Mouse (Mus musculus) fat pad, adult 2 months (tissue): ENCODE results near the gene Gabrb1.

Source experiments
- DNase-seq: peaks from one replicate; pipeline ENCODE4 v3.0.0-alpha.2; 2011; ENCODE audit warnings: low read depth, low spot score; ENCODE audit errors: extremely low read depth

The Gabrb1 gene

DNA sequence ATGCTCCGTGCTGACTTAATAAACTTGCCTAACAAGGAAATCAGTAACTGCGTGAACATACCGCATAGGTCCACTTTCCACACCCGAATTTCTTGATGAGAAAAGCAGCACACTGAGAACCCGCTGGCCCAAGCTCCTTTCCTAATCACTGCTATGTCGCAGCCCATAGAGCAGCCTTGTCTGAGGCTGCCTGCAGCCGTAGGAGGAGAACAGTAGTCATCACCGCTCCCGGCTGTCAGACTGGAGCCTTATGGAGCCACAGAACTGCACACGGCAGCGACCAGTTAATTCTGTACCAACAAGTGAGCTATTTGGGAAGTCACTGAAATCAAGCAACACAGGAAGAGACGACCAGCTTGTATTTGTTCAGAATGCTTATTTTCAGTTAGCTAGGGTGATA, 500.8 kb downstream of the Gabrb1 start:
- no peak for DNase-seq

DNA sequence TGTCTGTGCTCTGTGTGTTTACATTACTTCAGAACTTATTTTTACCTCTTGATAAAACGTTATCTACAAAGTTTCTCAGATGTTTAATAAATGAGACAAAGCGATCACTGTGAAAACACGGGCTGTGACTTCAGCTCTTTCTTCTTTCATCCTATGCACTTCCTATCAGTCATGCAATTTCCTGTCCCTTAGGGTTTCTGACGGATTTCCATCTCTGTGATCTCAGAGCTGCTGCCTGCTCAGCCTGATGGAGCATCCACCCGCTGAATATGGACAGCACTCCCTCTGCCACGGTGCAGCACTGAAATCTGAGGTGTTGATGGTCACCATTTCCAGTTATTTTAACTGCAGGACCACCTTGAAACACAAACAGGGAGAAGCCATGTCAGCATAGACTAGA, 501.6 kb downstream of the Gabrb1 start:
- no peak for DNase-seq

DNA sequence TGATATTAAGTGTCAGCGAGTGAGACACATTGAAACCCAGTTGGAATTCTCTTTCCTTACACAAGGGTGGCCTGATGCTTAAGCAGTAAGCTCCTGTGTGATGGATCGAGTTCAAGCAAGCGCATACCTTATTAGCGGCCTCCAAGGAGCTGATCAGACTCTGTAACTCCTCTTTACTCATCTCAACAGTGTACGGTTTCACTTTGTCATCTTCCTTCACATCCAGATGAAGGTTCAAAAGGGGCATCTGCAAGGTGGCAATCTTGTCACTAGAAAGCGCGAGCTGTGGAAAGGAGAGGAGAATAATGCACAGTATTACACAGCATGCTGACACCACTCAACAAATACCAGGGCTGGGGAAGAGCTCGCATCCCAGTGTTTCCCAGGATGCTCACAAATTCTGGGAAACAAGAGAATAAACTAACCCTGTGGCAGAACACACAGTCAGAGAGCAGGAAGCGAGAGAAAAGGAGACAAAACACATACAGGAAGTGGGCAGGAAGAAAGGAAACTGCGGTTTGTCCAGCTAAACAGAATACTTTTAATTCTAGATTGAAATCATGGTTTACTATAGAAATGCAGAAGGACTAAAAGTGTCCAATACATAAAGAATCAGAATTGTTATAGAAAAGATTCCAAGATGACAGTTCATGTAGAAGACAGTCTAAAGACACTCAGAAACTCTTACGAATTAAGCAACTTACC, 503.0 kb downstream of the Gabrb1 start:
- DNase-seq, result no peak

GRCm38 (mm10) chr5:72162855-72163254, 504.9 kb downstream of the Gabrb1 start:
- DNase-seq, result no peak

GRCm38 (mm10) chr5:72164386-72164785, 506.5 kb downstream of the Gabrb1 start:
- no peak for DNase-seq

- no peak for DNase-seq
These were observed 509.8 kb downstream of the Gabrb1 start, which contains the start of gene Commd8 for GRCm38 (mm10) chr5:72167594-72168284. TSS of gene Commd8 (minus strand) at chr5:72168189.

DNA sequence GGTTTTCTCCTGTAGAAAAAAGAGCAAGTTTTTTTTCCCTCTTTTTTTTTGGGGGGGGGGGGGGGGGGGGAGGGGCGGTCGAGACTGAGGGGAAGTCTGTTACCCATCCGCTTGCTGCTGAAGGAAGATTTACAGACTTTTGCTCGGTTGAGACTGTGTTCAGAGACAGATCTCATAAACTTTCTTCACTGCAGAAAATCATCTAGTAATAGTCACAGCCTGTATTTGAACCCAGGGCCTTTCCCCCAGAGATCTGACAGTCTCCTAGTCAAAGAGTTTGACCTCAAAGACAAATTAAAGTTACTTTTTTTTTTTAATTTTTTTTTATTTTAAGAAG, 510.3 kb downstream of the Gabrb1 start:
- DNase-seq, result no peak

DNA sequence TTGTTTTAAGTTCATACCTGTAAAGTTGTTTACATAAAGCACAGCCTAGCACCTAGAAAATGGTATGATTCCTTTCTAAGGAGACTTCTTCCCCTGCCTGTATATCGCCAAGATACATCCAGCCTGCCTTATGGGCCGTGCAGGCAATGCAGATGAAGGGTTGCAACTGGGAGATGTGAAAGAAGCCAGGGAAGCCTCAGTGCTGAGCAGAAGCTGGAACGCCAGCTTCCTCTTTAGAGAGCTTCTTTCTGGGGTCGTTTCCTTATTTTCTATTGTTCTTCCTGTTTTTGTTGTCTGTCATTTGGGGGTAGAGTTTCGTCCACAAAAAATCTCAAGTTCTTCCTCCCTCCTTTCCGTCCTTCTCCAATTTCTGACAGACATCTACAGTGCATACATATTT, 512.2 kb downstream of the Gabrb1 start:
- DNase-seq, result no peak

- peak; percentile 73 for DNase-seq
These were observed 514.8 kb downstream of the Gabrb1 start for GRCm38 (mm10) chr5:72172675-72173074.

DNA sequence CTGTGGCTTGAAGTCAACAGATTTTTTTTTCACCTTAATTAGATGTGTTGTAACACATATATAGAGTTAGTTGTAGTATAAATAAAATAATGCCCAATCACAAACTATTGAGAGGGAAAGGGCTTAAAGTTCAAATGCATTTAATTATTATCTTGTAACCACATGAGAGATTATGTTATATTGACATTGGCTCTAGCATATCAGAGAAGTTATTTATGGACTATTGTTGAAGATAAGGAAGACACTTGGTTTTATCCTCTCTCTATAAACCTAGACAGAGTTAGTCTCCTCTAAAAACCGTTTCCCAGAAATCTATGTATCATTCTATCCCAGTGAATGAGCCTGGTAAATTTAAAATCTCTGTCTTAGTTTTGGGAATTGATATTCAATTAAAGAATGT, 515.6 kb downstream of the Gabrb1 start:
- no peak for DNase-seq

DNA sequence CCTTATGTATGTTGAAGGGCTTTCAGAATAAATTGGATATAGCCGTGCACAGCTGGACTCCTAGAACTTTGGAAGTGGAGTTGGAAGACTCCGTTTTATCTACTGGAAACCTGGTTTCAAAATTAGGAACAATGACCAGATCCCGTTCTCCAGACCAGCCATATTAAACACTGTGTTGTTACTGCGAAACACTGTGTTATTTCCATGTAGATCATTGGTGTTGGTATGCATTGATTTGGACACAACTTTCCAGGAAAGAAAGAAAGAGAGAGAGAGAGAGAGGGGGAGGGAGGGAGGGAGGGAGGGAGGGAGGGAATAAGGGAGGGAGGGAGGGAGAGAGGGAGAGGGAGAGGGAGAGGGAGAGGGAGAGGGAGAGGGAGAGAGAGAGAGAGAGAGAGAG, 517.1 kb downstream of the Gabrb1 start:
- no peak for DNase-seq

GRCm38 (mm10) chr5:72175530-72175929, 517.6 kb downstream of the Gabrb1 start:
- DNase-seq, result no peak

DNA sequence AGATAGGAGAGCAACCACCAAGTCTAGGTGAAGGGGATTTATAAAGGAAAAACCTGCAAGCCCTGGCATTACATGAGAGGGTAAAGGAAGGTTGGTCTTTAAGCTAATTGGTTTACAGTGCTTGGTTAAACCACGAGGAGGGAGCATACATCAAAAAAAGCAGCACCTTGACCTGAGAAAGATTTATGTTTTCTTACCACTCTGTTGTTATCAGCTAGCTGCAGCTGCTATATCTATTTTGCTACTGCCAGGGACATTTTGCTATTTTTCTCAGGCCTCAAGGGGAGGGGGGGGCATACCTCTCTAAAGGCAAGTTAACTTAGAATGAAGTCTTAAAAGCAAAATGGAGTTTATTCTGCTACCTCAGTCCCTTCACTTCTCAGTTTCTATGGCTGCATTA, 523.3 kb downstream of the Gabrb1 start:
- no peak for DNase-seq

DNA sequence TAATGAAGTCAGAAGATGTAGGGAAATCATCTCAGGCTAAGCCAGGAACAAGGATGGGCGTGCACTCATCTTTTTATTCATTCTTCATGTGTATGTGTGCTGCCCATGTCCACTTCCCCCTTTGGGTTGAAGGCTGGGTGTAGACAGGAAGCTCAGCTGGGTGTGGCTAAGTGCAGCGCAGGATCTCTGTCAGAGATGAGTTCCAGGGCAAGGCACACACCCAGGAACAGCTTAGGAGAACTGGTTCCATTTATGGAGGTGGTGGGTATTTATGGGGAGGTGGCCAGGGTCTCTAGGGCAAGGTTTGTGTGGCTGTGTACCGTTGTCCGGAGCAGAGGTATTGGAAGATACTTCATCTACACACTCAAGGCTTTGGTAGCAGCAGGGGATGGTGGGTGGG, 524.9 kb downstream of the Gabrb1 start:
- DNase-seq, result no peak

DNA sequence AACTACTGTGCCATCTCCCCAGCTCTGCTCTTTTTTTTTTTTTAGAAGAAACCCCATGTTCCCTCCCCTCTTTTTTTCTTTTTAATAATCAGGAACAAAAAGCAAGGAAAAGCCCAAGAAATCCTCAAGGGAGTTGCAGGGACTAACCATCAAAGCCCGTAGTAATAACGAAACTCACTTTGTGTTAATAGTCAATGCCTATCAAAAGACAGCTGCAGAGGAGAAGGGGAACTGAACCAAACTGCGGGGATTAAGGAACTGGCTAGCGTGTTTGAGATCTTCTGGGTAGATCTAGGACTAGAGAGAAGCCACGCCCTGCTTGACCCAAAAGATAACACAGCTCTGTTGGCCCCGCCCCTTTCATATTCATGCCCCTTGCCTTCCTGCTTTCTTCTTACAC, 526.0 kb downstream of the Gabrb1 start:
- no peak for DNase-seq

DNA sequence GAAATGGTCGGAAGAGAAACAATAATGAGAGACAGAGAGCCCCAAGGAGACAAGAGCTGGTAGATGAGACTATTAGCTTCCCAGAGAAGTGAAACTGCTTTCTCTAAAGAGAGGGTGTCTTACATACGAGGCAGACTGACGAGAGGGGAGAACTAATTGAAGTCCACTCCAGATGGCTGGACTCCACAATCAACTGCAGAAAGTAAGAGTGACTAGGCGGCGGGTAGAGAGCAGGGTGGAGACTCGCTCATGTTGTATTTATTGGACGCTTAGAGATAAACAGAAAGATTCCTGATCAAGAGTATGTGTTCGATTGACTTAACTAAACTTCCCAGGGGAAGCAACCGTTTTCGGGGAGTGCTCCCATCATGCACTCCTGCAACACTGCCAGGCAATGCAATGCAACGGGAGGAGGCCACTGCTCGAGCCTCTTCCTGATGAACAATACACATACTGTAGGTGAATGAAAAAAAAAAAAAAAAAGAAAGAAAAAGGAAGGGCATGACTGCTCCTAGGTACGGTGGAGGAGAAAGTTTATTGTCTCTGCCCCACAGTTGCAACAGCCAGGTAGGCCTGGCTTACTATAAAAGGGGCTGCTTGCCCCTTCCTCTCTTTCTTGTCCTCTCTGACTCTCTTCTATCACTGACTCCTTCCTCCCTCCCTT, 526.7 kb downstream of the Gabrb1 start:
- no peak for DNase-seq

GRCm38 (mm10) chr5:72191154-72191553, 533.2 kb downstream of the Gabrb1 start:
- no peak for DNase-seq

- no peak for DNase-seq
These were observed 534.0 kb downstream of the Gabrb1 start for GRCm38 (mm10) chr5:72191932-72192331.

GRCm38 (mm10) chr5:72195442-72195841, 537.5 kb downstream of the Gabrb1 start:
- no peak for DNase-seq
